Mouse (Mus musculus) testis, adult 2 months (tissue): Measurements from ENCODE around the gene Krt80.

ENCODE experiments used
- CTCF ChIP-seq: fragments of 200-500 bp; IDR thresholded peaks from 2 replicates; pipeline ENCODE4 v1.5.1; 2012; ENCODE audit warnings: low read depth, mild to moderate bottlenecking, inconsistent platforms, low read length, moderate library complexity; ENCODE audit not compliant: control insufficient read depth, insufficient read depth, insufficient replicate concordance
- POLR2A ChIP-seq: fragments of 200-500 bp; IDR thresholded peaks from 2 replicates; pipeline ENCODE4 v1.6.1; 2012; ENCODE audit warnings: low read depth, mild to moderate bottlenecking, inconsistent platforms, low read length, moderate library complexity; ENCODE audit not compliant: control insufficient read depth

GRCm38 (mm10) chr15:101312006-101312405 lies 58.0 kb downstream of the Krt80 start:
- no peak for TF ChIP-seq CTCF
- no peak for TF ChIP-seq POLR2A
